Mouse (Mus musculus) liver, embryonic 14.5 days (tissue): ENCODE results near the gene Megf8.

Experiments used
- CTCF ChIP-seq: IDR thresholded peaks from 2 replicates; pipeline ENCODE4 v1.5.1; 2016; ENCODE audit warnings: antibody characterized with exemption, low read depth, control low read depth
- EP300 ChIP-seq: IDR thresholded peaks from 2 replicates; pipeline ENCODE4 v1.6.1; 2016; ENCODE audit warnings: antibody characterized with exemption, low read depth

GRCm38 (mm10) chr7:25286989-25287388, 30.0 kb upstream of the Megf8 start:
- peak; percentile 45 for TF ChIP-seq CTCF
- no peak for TF ChIP-seq EP300
